Mouse (Mus musculus) E14TG2a.4 (cell line): ENCODE data around the gene Adam17.
A peak's percentile ranks its signal among the peaks of the same experiment; 100 is the strongest.

Source experiments
- H3K27me3 ChIP-seq: 2 replicates; pipeline ENCODE4 v1.6.1; 2014; ENCODE audit warnings: low read length, control low read depth; ENCODE audit not compliant: insufficient read depth
- H3K36me3 ChIP-seq: 2 replicates; pipeline ENCODE4 v1.6.1; 2014; ENCODE audit warnings: low read length, control low read depth; ENCODE audit not compliant: insufficient read depth
- H3K4me1 ChIP-seq: replicated peaks from 2 replicates; pipeline ENCODE4 v1.6.1; 2014; ENCODE audit warnings: low read depth, low read length, control low read depth
- H3K4me3 ChIP-seq: replicated peaks from 2 replicates; pipeline ENCODE4 v1.5.1; 2014; ENCODE audit warnings: mild to moderate bottlenecking, low read length
- H3K9me3 ChIP-seq: 2 replicates; pipeline ENCODE4 v1.6.1; 2014; ENCODE audit warnings: low read length, control low read depth
- CTCF ChIP-seq: conservative IDR thresholded peaks from 2 replicates; pipeline ENCODE4 v1.5.1; 2014; ENCODE audit warnings: low read length
- NANOG ChIP-seq: IDR thresholded peaks from 2 replicates; pipeline ENCODE4 v1.6.1; 2014; ENCODE audit warnings: borderline replicate concordance, low read length, mixed read lengths
- POU5F1 ChIP-seq: IDR thresholded peaks from 2 replicates; pipeline ENCODE4 v1.6.1; 2014; ENCODE audit warnings: low read length, borderline replicate concordance

Gene Adam17

GRCm38 (mm10) chr12:21312201-21312600 lies 61.2 kb downstream of the Adam17 start:
- Histone ChIP-seq H3K4me3 (no peak overlapping the region), H3K4me1 (peaks cover 12% of the 10 kb centered on the region), H3K9me3 (no peaks in the 10 kb centered on the region), H3K36me3 (peaks cover 81% of the 10 kb centered on the region), H3K27me3 (peaks cover 3% of the 10 kb centered on the region; the same call in 1 of the 2 replicates)
- TF ChIP-seq NANOG (no peak), POU5F1 (no peak), CTCF (no peak)

- no peak for TF ChIP-seq CTCF
- TF ChIP-seq POU5F1, result no peak
- TF ChIP-seq NANOG, result no peak
Observed at GRCm38 (mm10) chr12:21306721-21307120, 66.7 kb downstream of the Adam17 start.

GRCm38 (mm10) chr12:21305741-21306140 lies 67.7 kb downstream of the Adam17 start:
- no peak overlapping the region for H3K4me3 ChIP-seq
- H3K9me3 ChIP-seq, result no peaks in the 10 kb centered on the region
- H3K4me1 ChIP-seq, result peaks cover 6% of the 10 kb centered on the region
- H3K36me3 ChIP-seq, result peaks cover 94% of the 10 kb centered on the region
- TF ChIP-seq POU5F1 (no peak), NANOG (no peak), CTCF (no peak)
- no peaks in the 10 kb centered on the region for H3K27me3 ChIP-seq

More at GRCm38 (mm10) chr12:21306721-21307120, 66.7 kb downstream of the Adam17 start:
- Histone ChIP-seq H3K9me3 (no peaks in the 10 kb centered on the region), H3K27me3 (no peaks in the 10 kb centered on the region), H3K36me3 (peaks cover 97% of the 10 kb centered on the region), H3K4me3 (no peak overlapping the region), H3K4me1 (peaks cover 6% of the 10 kb centered on the region)

- H3K4me3 ChIP-seq, result no peak overlapping the region
- no peaks in the 10 kb centered on the region for H3K27me3 ChIP-seq
- no peaks in the 10 kb centered on the region for H3K9me3 ChIP-seq
- H3K36me3 ChIP-seq, result peaks cover 91% of the 10 kb centered on the region
- TF ChIP-seq NANOG (no peak), POU5F1 (no peak), CTCF (no peak)
- H3K4me1 ChIP-seq, result peaks cover 12% of the 10 kb centered on the region
Observed at GRCm38 (mm10) chr12:21302361-21302783, 71.1 kb downstream of the Adam17 start.

- Histone ChIP-seq H3K9me3 (no peaks in the 10 kb centered on the region), H3K4me1 (peaks cover 12% of the 10 kb centered on the region), H3K36me3 (peaks cover 91% of the 10 kb centered on the region), H3K4me3 (no peak overlapping the region), H3K27me3 (no peaks in the 10 kb centered on the region)
- TF ChIP-seq POU5F1, result no peak
- TF ChIP-seq NANOG, result no peak
- no peak for TF ChIP-seq CTCF
Observed at GRCm38 (mm10) chr12:21301932-21302331, 71.5 kb downstream of the Adam17 start.

- peaks cover 7% of the 10 kb centered on the region for H3K4me1 ChIP-seq
- H3K9me3 ChIP-seq, result no peaks in the 10 kb centered on the region
- peaks cover 92% of the 10 kb centered on the region for H3K36me3 ChIP-seq
- no peak overlapping the region for H3K4me3 ChIP-seq
- no peaks in the 10 kb centered on the region for H3K27me3 ChIP-seq
- TF ChIP-seq CTCF, result no peak
- TF ChIP-seq NANOG, result no peak
- no peak for TF ChIP-seq POU5F1
Observed at GRCm38 (mm10) chr12:21301324-21301723, 72.1 kb downstream of the Adam17 start.

- Histone ChIP-seq H3K27me3 (no peaks in the 10 kb centered on the region), H3K9me3 (no peaks in the 10 kb centered on the region), H3K4me1 (peaks cover 6% of the 10 kb centered on the region), H3K4me3 (no peak overlapping the region), H3K36me3 (peaks cover 95% of the 10 kb centered on the region)
- no peak for TF ChIP-seq POU5F1
- TF ChIP-seq NANOG, result no peak
- TF ChIP-seq CTCF, result no peak
Observed at GRCm38 (mm10) chr12:21298856-21299255, 74.6 kb downstream of the Adam17 start.

- H3K4me1 ChIP-seq, result peaks cover 46% of the 10 kb centered on the region
- TF ChIP-seq POU5F1, result no peak
- TF ChIP-seq NANOG, result 0 out of 2 replicates have a peak, but pooled peaks have one; percentile 5
- no peaks in the 10 kb centered on the region for H3K27me3 ChIP-seq
- H3K9me3 ChIP-seq, result no peaks in the 10 kb centered on the region
- H3K36me3 ChIP-seq, result peaks cover 64% of the 10 kb centered on the region
- H3K4me3 ChIP-seq, result no peak overlapping the region
Observed at GRCm38 (mm10) chr12:21289651-21290050, 83.8 kb downstream of the Adam17 start.

GRCm38 (mm10) chr12:21288716-21289395 lies 84.6 kb downstream of the Adam17 start:
- no peak for TF ChIP-seq POU5F1
- no peak overlapping the region for H3K4me3 ChIP-seq
- H3K4me1 ChIP-seq, result peaks cover 46% of the 10 kb centered on the region
- peaks cover 56% of the 10 kb centered on the region for H3K36me3 ChIP-seq
- no peaks in the 10 kb centered on the region for H3K27me3 ChIP-seq
- H3K9me3 ChIP-seq, result no peaks in the 10 kb centered on the region
